Mouse (Mus musculus): ENCODE results near the gene Gadd45a.

Gadd45a gene

DNA sequence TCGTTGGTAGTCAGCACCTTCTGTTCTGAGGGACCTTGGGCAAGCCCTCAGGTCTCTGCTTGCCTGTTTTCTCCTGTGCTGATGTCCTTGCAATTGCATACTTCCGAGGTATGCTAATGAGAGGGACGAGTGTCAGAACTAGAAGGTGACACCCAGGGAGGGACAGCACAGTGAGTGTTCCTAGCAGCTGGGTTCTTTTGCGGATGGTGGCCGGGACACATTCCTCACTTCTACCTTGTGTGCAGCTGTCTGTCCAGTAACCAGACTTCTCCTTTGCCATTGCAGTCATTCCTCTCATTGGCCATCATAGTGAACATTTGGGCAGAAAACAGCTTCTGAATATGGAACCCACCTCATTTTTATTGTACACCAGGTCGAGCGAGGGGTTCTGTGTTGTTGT lies 51.8 kb downstream of the Gadd45a start:
- no peak for DNase-seq (ENCODE audit: low spot score in 2 of 2)

All from spleen, postnatal 4 days (tissue).